Mouse (Mus musculus) MEL (cell line): ENCODE results near the gene Nqo2.

ENCODE experiments used
- CTCF ChIP-seq, 3 experiments: IDR thresholded peaks in 2 of 3; conservative IDR thresholded peaks in 1 of 3; 2 replicates each; pipeline ENCODE4 v1.5.1; 2011 to 2012; ENCODE audit warnings: low read length in 3 of 3, low read depth in 2 of 3, mild to moderate bottlenecking in 2 of 3, improper control_type of control experiment in 1 of 3, inconsistent platforms in 1 of 3, mixed read lengths in 1 of 3, moderate library complexity in 1 of 3; ENCODE audit not compliant: control insufficient read depth in 1 of 3, insufficient read depth in 1 of 3, poor library complexity in 1 of 3, severe bottlenecking in 1 of 3
- GATA1 ChIP-seq: IDR thresholded peaks from 2 replicates; pipeline ENCODE4 v1.6.1; 2011; ENCODE audit warnings: low read depth, low read length, improper control_type of control experiment
- MXI1 ChIP-seq: IDR thresholded peaks from 2 replicates; pipeline ENCODE4 v1.6.1; 2011; ENCODE audit warnings: mild to moderate bottlenecking, low read depth, low read length, improper control_type of control experiment
- POLR2A ChIP-seq, 2 experiments: IDR thresholded peaks; 2 replicates each; pipeline ENCODE4 v1.6.1; 2011 to 2012; ENCODE audit warnings: low read length in 2 of 2, mild to moderate bottlenecking in 2 of 2, control low read depth in 1 of 2, improper control_type of control experiment in 1 of 2, low read depth in 1 of 2, moderate library complexity in 1 of 2; ENCODE audit not compliant: control insufficient read depth in 1 of 2, insufficient read depth in 1 of 2, poor library complexity in 1 of 2
- TBP ChIP-seq: IDR thresholded peaks from 2 replicates; pipeline ENCODE4 v1.8.0; 2011; ENCODE audit warnings: low read depth, low read length, improper control_type of control experiment

DNA sequence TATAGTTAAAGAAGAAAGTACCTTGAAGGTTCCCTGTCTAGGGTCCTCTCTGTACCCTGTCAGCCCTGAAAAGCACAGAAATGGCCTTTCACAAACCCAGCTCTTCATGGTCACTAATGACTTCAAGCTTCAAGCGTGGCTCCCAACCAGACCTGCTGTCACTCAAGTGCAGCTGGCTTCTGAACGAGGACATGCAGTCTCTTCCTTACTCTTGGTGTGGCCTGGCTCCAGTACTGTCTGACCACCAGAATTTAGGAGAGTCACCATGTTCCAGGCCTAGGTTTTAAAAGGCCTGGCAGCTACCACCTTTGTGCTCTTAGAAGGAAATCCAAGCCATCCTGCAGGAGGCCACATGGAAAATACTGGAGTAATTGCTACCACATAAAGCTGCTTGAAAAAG is 34.2 kb upstream of the Nqo2 start:
- TF ChIP-seq MXI1 (no peak), CTCF (IDR thresholded peaks at IDR 0.05 in 2 of 3, conservative IDR thresholded peaks at IDR 0.05 in 1 of 3; ENCODE audit: control insufficient read depth in 1 of 3, insufficient read depth in 1 of 3, low read depth in 2 of 3, low read length in 3 of 3, poor library complexity in 1 of 3, severe bottlenecking in 1 of 3) (no peak), TBP (no peak), POLR2A (IDR thresholded peaks at IDR 0.05; ENCODE audit: control insufficient read depth in 1 of 2, insufficient read depth in 1 of 2, low read depth in 1 of 2, low read length in 2 of 2, poor library complexity in 1 of 2) (no peak), GATA1 (no peak)
